Mouse (Mus musculus): ENCODE measurements at regions not wholly inside any gene's neighbourhood (a gene's known extent, or its start where the extent isn't known, plus 50 kb on each side); places are given as distances from the start of the nearest gene placed in this dataset.

DNA sequence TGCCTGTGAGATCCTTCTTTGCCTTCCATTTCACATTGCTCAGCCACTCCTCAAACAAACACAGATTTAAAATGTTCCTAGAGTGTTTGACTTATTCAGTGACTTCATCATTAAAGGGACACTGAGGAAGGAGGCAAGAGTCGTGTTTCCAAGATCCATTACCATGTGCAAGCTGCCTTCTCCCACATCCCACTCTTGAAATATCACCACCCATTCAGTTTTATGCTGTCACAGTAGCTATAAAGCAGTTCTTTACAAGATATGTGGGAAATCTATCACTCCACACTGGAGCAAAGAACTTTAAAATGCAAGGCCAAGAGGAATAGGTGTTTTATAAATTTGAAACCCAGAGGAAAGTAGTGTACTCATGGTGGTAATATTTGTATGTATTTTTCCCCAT lies 110.2 kb upstream of the Gm12695 start:
- DNase-seq (ENCODE audit: low read depth) = no peak
- TF ChIP-seq CTCF (IDR thresholded peaks at IDR 0.05; ENCODE audit: borderline replicate concordance, extremely low read depth, insufficient read depth, insufficient read length) (no peak), POLR2A (IDR thresholded peaks at IDR 0.05; ENCODE audit: borderline replicate concordance, extremely low read depth, insufficient read depth, insufficient read length, poor library complexity, severe bottlenecking) (no peak)

DNA sequence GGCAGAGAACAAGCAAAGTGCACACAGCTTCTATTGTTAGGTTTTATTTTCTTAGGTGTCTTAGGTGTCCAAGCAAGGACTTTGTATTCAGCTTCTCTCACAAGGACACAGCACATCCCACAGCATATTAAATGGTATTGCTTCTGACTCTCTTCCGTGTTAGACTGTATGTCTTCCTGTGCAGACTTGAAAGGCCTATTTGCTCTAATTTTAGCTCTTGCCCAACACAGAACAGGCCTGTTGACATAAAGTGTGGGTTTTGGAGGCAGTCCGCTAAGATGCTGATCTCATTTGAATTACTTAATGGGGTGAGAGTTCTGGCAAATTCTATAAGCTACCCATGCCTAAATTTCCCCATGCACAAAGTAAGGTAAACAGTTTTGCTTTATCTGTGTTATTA lies 96.1 kb upstream of the Gm12695 start:
- no peak for DNase-seq (ENCODE audit: low read depth)
- TF ChIP-seq CTCF (IDR thresholded peaks at IDR 0.05; ENCODE audit: borderline replicate concordance, extremely low read depth, insufficient read depth, insufficient read length) = no peak
- no peak for TF ChIP-seq POLR2A (IDR thresholded peaks at IDR 0.05; ENCODE audit: borderline replicate concordance, extremely low read depth, insufficient read depth, insufficient read length, poor library complexity, severe bottlenecking)

DNA sequence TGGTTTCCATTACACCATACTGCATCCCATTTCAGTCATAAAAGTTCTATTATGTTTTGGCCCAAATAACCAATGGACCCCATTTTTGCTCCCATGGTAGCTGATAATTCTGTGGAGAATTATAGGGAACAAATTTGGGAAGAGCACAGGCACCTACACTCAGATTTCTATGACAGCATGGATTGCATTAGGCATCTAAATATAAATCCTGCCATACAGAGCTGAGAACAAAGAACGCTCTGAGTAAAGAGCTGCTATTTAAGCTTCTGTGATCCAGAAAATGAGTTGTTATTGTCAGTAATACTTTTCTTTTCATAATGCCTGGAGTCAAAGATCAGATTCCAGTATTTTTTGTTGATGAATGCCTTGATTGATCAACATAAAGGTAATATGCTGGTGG lies 93.0 kb upstream of the Gm12695 start:
- TF ChIP-seq POLR2A (IDR thresholded peaks at IDR 0.05; ENCODE audit: borderline replicate concordance, extremely low read depth, insufficient read depth, insufficient read length, poor library complexity, severe bottlenecking) = no peak
- no peak for TF ChIP-seq CTCF (IDR thresholded peaks at IDR 0.05; ENCODE audit: borderline replicate concordance, extremely low read depth, insufficient read depth, insufficient read length)
- no peak for DNase-seq (ENCODE audit: low read depth)

DNA sequence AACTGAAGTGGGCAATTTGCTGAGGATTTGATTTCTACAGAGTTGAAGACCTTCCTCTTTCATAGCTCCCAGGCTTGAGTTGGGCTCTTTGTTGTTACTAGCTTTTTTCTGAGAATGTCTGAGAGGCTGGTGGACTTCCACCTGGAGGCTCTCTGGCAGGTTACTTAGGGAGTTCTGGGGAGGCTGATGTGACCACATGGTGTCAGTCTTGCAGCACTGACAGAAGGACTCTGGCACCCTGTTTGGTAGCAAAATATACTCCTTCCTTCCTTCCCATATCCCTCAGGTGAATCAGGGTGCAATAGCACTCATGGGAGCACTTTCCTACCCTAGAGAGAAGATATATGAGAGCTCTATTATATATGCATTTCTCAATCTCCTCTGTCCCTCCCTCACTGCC lies 89.7 kb upstream of the Gm12695 start:
- DNase-seq (ENCODE audit: low read depth) = peak; percentile 54
- TF ChIP-seq POLR2A (IDR thresholded peaks at IDR 0.05; ENCODE audit: borderline replicate concordance, extremely low read depth, insufficient read depth, insufficient read length, poor library complexity, severe bottlenecking) (no peak), CTCF (IDR thresholded peaks at IDR 0.05; ENCODE audit: borderline replicate concordance, extremely low read depth, insufficient read depth, insufficient read length) (peak; percentile 30; the same call in 1 of the 2 replicates)

DNA sequence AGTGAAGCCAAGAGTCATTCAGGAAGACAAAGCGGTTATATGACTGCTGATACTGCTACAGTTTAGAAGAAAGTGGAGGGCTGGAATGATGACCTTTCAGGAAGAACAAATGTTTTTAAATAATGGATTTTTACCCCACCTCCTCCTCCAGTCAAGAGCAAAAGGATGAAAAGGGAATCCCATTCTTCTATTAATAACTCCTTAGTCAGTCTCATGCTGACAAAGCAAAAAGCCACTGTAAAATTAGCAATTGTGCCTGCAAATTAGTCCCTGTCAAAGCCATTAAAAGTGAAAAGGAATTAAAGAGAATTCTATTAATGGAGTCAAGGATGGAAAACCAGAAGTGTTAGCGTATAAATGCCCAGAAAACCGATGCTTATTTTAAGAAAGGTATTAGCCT lies 60.2 kb upstream of the Gm12695 start:
- DNase-seq (ENCODE audit: low read depth) = peak; percentile 58
- TF ChIP-seq CTCF (IDR thresholded peaks at IDR 0.05; ENCODE audit: borderline replicate concordance, extremely low read depth, insufficient read depth, insufficient read length) = no peak
- no peak for TF ChIP-seq POLR2A (IDR thresholded peaks at IDR 0.05; ENCODE audit: borderline replicate concordance, extremely low read depth, insufficient read depth, insufficient read length, poor library complexity, severe bottlenecking)

Measured in brain, embryonic 14.5 days (tissue).